Mouse (Mus musculus): Measurements from ENCODE around the gene Slc25a3.

GRCm38 (mm10) chr10:91082550-91083392, 41.1 kb downstream of the Slc25a3 start, which contains the start of the genes Apaf1 and Ikbip:
- TF ChIP-seq CTCF (IDR thresholded peaks at IDR 0.05; ENCODE audit: low read depth) (no peak), EP300 (IDR thresholded peaks at IDR 0.05; ENCODE audit: low read depth) (no peak)

Data from liver, postnatal 0 days (tissue).